Mouse (Mus musculus): ENCODE results near the gene Btbd17.

The Btbd17 gene

GRCm38 (mm10) chr11:114764820-114765818 is 30.6 kb downstream of the Btbd17 start, which contains the start of gene Kif19a:
Kif19a (plus strand) TSS chr11:114765388.
- peak; percentile 43 for DNase-seq (ENCODE audit: low spot score)

GRCm38 (mm10) chr11:114747564-114748138 is 48.1 kb downstream of the Btbd17 start:
- no peak for DNase-seq (ENCODE audit: low spot score)

- peak; percentile 97 for DNase-seq (ENCODE audit: low spot score)
Measured at GRCm38 (mm10) chr11:114745134-114745533, 50.6 kb downstream of the Btbd17 start.

- no peak for DNase-seq (ENCODE audit: low spot score)
Measured at GRCm38 (mm10) chr11:114741451-114741850, 54.3 kb downstream of the Btbd17 start.
